Mouse (Mus musculus): ENCODE measurements around the gene Zfp39. TPM values are rescaled to one million over a fixed set of nuclear protein-coding genes. Genes with fewer than 3 reads are reported as not detected.

Gene Zfp39
- 1.2 and 1.3 TPM in 2 replicates for polyA plus RNA-seq (2012; rRNA removed)

GRCm38 (mm10) chr11:58903511-58904409 is at the start of gene Zfp39:
Zfp39 (minus strand) TSS chr11:58904225.
- H3K4me1 ChIP-seq (ENCODE audit: control insufficient read depth, insufficient read depth, insufficient read length): peaks cover 2% of the 10 kb centered on the region; the same call in 1 of the 2 replicates
- H3K36me3 ChIP-seq (ENCODE audit: control insufficient read depth, insufficient read depth, low read length): peaks cover 12% of the 10 kb centered on the region
- no peaks in the 10 kb centered on the region for H3K27me3 ChIP-seq (ENCODE audit: control insufficient read depth, insufficient read depth, low read length)
- H3K4me3 ChIP-seq (ENCODE audit: extremely low read depth, insufficient read depth, insufficient read length): peak within 1 kb of the TSS; percentile 87
- peak within 1 kb of the TSS; percentile 89 for H3K27ac ChIP-seq (ENCODE audit: insufficient read depth, low read length)
- DNase-seq (ENCODE audit: low read depth in 1 of 2, low spot score in 2 of 2): peak; percentile 82 to 96
- under 1% methylated on average over 40 of the region's 40 CpGs for WGBS
- TF ChIP-seq POLR2A (IDR thresholded peaks at IDR 0.05; ENCODE audit: low read depth, low read length) (no peak; the same call in 1 of the 2 replicates), CTCF (IDR thresholded peaks at IDR 0.05; ENCODE audit: extremely low read depth, insufficient read depth, insufficient read length, insufficient replicate concordance) (no peak)

GRCm38 (mm10) chr11:58953351-58954169 is 49.5 kb upstream of the Zfp39 start:
- no peak for DNase-seq (ENCODE audit: low read depth in 1 of 2, low spot score in 2 of 2)
- Histone ChIP-seq H3K27ac (ENCODE audit: insufficient read depth, low read length) (peak overlapping the region; percentile 88), H3K36me3 (ENCODE audit: control insufficient read depth, insufficient read depth, low read length) (no peaks in the 10 kb centered on the region), H3K27me3 (ENCODE audit: control insufficient read depth, insufficient read depth, low read length) (no peaks in the 10 kb centered on the region), H3K4me1 (ENCODE audit: control insufficient read depth, insufficient read depth, insufficient read length) (peaks cover 8% of the 10 kb centered on the region; the same call in 1 of the 2 replicates), H3K4me3 (ENCODE audit: extremely low read depth, insufficient read depth, insufficient read length) (peak overlapping the region; percentile 59)
- WGBS: 1% methylated on average over 33 of the region's 33 CpGs
- TF ChIP-seq CTCF (IDR thresholded peaks at IDR 0.05; ENCODE audit: extremely low read depth, insufficient read depth, insufficient read length, insufficient replicate concordance) (no peak), POLR2A (IDR thresholded peaks at IDR 0.05; ENCODE audit: low read depth, low read length) (no peak)

- WGBS: 94% methylated on average over 5 of the region's 5 CpGs
- Histone ChIP-seq H3K36me3 (ENCODE audit: control insufficient read depth, insufficient read depth, low read length) (no peaks in the 10 kb centered on the region), H3K27me3 (ENCODE audit: control insufficient read depth, insufficient read depth, low read length) (no peaks in the 10 kb centered on the region), H3K4me3 (ENCODE audit: extremely low read depth, insufficient read depth, insufficient read length) (no peak overlapping the region), H3K4me1 (ENCODE audit: control insufficient read depth, insufficient read depth, insufficient read length) (peaks cover 7% of the 10 kb centered on the region; the same call in 1 of the 2 replicates), H3K27ac (ENCODE audit: insufficient read depth, low read length) (no peak overlapping the region)
- TF ChIP-seq CTCF (IDR thresholded peaks at IDR 0.05; ENCODE audit: extremely low read depth, insufficient read depth, insufficient read length, insufficient replicate concordance) (no peak), POLR2A (IDR thresholded peaks at IDR 0.05; ENCODE audit: low read depth, low read length) (no peak)
- DNase-seq (ENCODE audit: low read depth in 1 of 2, low spot score in 2 of 2): no peak
Measured at GRCm38 (mm10) chr11:58951210-58951609, 47.2 kb upstream of the Zfp39 start.

GRCm38 (mm10) chr11:58949480-58950431 is 45.7 kb upstream of the Zfp39 start:
- Histone ChIP-seq H3K4me1 (ENCODE audit: control insufficient read depth, insufficient read depth, insufficient read length) (peaks cover 7% of the 10 kb centered on the region; the same call in 1 of the 2 replicates), H3K27ac (ENCODE audit: insufficient read depth, low read length) (no peak overlapping the region), H3K27me3 (ENCODE audit: control insufficient read depth, insufficient read depth, low read length) (no peaks in the 10 kb centered on the region), H3K4me3 (ENCODE audit: extremely low read depth, insufficient read depth, insufficient read length) (no peak overlapping the region), H3K36me3 (ENCODE audit: control insufficient read depth, insufficient read depth, low read length) (no peaks in the 10 kb centered on the region)
- no peak for TF ChIP-seq CTCF (IDR thresholded peaks at IDR 0.05; ENCODE audit: extremely low read depth, insufficient read depth, insufficient read length, insufficient replicate concordance)
- no peak for TF ChIP-seq POLR2A (IDR thresholded peaks at IDR 0.05; ENCODE audit: low read depth, low read length)
- no peak for DNase-seq (ENCODE audit: low read depth in 1 of 2, low spot score in 2 of 2)
- WGBS: 61% methylated on average over 20 of the region's 20 CpGs

- TF ChIP-seq CTCF (IDR thresholded peaks at IDR 0.05; ENCODE audit: extremely low read depth, insufficient read depth, insufficient read length, insufficient replicate concordance) (no peak), POLR2A (IDR thresholded peaks at IDR 0.05; ENCODE audit: low read depth, low read length) (peak; percentile 30)
- H3K27ac ChIP-seq (ENCODE audit: insufficient read depth, low read length): peak within 1 kb of the TSS; percentile 74
- peak within 1 kb of the TSS; percentile 59 for H3K4me3 ChIP-seq (ENCODE audit: extremely low read depth, insufficient read depth, insufficient read length)
- peaks cover 7% of the 10 kb centered on the region; the same call in 1 of the 2 replicates for H3K4me1 ChIP-seq (ENCODE audit: control insufficient read depth, insufficient read depth, insufficient read length)
- no peaks in the 10 kb centered on the region for H3K27me3 ChIP-seq (ENCODE audit: control insufficient read depth, insufficient read depth, low read length)
- no peaks in the 10 kb centered on the region for H3K36me3 ChIP-seq (ENCODE audit: control insufficient read depth, insufficient read depth, low read length)
- DNase-seq (ENCODE audit: low read depth in 1 of 2, low spot score in 2 of 2): peak; percentile 37 to 80
- 2% methylated on average over 48 of the region's 48 CpGs for WGBS
Measured at GRCm38 (mm10) chr11:58948542-58949479, 44.8 kb upstream of the Zfp39 start, which contains the start of gene Hist3h2ba. Hist3h2ba (plus strand) TSS chr11:58948920.
